Mouse (Mus musculus) kidney, adult 2 months (tissue): Measurements from ENCODE around the gene Ddah1.

Source experiments
- CTCF ChIP-seq: fragments of 200-500 bp; conservative IDR thresholded peaks from 2 replicates; pipeline ENCODE4 v1.5.1; 2011; ENCODE audit warnings: low read depth, mild to moderate bottlenecking, control low read depth, low read length, moderate library complexity, mixed read lengths; ENCODE audit not compliant: insufficient read depth, insufficient read length
- POLR2A ChIP-seq: fragments of 200-500 bp; IDR thresholded peaks from one replicate; pipeline ENCODE4 v1.6.1; 2011; ENCODE audit warnings: low read depth, low read length, control low read depth

DNA sequence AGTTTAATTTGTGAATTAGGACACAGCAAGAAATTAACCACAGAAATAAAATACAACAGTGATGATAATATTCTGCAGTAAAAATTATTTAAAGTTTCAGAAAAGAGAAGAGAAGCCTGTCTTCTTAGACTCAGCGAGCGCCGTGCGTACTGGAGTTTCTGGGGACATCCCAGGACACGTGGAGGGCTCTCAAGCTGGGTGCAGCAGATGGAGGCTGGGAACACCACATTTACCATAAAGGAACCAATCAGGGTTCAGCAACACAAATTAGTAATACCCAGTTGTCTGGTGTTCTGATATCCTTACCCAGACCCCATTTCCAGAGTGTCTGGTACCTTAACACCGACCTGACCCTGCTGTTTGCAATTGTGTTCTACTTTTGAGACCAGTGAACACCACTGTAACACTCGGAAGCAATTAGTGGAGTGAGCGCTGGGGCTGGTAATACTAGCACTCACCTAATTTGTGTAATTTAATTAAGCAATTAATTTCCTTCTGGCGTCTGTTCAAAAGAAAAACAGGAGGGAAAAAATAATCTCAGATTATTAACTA, 14.9 kb upstream of the Ddah1 start:
- no peak for TF ChIP-seq CTCF
- no peak for TF ChIP-seq POLR2A
